Mouse (Mus musculus): ENCODE results near the gene Cfap61.

DNA sequence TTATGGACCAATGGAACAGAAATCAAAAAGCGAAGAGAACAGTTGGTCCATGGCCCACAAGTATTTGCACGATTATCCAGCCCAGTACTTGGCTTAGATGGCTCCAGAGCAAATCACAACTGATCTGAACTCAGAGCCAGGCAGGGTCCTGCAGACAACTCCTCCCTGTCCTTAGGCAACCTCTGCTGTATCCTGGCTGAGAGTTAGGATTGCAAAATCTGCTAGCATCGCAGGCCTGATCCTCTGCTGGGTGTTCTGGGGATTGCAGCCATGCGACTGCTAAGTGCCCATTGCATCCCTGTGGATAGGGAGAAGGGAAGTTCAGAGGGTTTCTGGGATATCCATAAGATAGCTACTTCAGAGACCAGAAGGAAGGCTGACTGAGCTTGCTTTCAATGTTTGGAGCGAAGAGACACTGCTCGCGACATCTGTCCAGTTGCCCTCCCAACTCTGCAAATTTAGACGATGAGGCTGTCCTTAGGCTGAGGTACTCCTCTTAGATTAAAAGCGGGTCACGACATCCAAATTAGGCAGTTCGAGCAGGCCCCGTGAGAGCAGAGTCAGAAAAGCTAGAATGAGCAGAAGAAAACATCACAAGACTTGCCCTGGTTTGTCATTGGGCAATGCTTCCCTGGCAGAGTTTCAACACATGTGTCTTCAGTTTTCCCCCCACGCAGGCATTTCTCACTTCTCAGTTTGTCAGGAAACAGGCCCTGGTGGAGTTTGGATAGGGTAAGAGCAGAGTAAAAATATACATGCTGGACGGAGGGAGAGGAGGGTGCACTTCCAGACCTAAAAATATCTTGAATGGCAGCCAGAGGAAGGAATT lies 46.4 kb upstream of the Cfap61 start:
- TF ChIP-seq CTCF (IDR thresholded peaks at IDR 0.05; ENCODE audit: extremely low read depth, insufficient read depth, low read length) = peak; percentile 44; the same call in 1 of the 2 replicates
- TF ChIP-seq POLR2A (IDR thresholded peaks at IDR 0.05; ENCODE audit: extremely low read depth, insufficient read depth, low read length) = no peak
